Mouse (Mus musculus) skeletal muscle tissue, postnatal 0 days (tissue): Measurements from ENCODE around the gene Fastk. TPM values are rescaled to one million over a fixed set of nuclear protein-coding genes. Genes with fewer than 3 reads are reported as not detected.

Experiments
- polyA plus RNA-seq: library from polyadenylated mRNA; unstranded; fragments of >200 nt; fragmentation: Nextera tagmentation; extraction: Ambion mirVana; gene quantifications from 2 replicates; pipeline ENCODE4 v1.2.1, GENCODE M21; 2015

Gene Fastk
- polyA plus RNA-seq, result 149 and 150 TPM in 2 replicates

DNA sequence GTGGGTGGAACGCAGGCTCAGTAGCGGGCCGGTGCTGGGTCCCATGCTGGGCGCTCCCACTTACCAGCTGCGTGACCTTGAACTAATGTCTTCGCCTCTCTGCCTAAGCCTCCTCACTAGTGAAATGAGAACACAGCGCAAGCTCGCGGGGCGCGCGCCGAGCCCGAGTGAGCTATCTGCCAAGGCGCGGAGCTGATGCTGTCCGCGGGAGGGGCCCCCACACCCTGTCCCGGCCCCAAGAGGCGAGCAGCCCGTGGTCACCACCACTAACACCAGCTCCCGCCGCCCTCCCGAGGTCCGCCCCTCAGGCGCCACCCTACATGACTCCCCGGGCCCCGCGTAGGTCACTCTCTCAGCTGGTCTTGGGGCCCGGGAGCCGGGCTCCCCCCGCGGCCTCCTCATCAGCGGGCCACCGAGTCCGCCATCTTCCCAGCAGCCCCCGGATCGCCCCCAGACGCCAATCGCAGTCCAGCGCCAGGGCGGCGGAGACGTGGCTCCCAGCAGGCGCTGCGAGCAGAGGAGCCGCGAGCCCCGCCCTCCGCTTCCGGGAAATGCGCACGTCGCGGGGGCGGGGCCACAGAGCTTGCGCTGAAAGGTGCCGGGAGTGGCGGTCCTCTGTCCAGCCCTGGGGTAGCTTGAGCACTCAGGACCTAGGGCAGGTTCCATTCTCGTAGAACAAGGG is at the start of gene Fastk:
Gene Fastk, minus strand, starts transcription at position 542 of the 682 bp plus-strand sequence.

DNA sequence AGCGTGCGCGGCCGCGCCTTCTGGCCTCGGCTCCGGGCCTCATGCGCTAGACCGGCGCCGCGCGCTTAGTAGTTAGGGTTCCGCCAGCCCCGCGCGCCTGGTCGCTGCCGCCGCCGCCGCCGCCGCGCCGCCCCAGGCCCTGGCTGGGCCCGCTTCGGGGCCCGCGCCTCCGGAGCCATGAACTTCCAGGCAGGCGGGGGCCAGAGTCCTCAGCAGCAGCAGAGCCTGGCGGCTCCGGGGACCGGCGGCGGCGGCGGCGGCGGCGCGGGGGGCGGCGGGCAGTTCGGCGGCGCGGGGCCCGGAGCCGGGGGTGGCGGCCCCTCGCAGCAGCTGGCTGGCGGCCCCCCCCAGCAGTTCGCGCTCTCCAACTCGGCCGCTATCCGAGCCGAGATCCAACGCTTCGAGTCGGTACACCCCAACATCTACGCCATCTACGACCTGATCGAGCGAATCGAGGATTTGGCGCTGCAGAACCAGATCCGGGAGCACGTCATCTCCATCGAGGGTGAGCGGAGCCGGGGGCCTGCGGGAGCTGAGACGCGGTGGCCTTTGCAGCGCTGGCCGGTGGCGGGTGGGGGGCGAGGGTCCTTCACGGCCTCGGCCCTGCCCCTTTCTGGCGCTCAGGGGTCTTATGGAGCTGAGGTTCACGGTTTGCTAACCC is 7.1 kb upstream of the Fastk start, which contains the start of gene Agap3:
Gene Agap3, plus strand, starts transcription at position 148 of the 661 bp plus-strand sequence.

DNA sequence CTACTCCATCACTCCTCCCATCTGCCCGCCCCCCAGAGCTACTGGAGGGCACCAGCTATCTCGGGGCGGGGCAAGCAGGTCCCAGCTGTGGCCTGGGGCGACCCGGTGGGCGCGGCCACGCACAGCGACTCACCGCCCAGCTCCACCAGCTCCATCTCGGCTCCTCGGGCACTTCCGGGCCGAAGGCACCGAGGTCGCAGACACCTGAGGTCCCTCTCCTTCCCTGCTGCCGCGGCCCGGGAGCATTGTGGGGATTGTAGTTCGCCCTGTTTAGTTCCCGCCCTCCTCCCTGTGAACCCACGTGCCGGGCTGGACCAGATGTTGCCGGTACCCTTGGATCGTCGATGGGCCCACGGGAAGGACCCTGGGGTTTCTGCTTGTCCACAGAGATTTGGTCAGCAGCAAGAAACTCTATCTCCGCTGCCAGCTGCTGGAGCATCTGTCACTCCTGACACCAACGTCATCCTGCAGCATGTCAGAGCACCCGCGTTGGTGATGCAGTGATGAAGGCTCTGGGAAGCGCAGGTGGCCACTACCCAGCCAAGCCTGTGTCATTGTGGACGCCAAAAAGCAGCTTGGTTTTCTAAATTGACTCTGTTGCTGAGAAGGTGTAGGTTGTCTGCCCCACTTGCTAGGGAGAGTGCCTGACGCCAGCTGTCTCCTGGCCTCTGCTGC is 2.7 kb upstream of the Fastk start, which contains the start of gene Tmub1:
Gene Tmub1, minus strand, starts transcription at position 231 of the 675 bp plus-strand sequence.

DNA sequence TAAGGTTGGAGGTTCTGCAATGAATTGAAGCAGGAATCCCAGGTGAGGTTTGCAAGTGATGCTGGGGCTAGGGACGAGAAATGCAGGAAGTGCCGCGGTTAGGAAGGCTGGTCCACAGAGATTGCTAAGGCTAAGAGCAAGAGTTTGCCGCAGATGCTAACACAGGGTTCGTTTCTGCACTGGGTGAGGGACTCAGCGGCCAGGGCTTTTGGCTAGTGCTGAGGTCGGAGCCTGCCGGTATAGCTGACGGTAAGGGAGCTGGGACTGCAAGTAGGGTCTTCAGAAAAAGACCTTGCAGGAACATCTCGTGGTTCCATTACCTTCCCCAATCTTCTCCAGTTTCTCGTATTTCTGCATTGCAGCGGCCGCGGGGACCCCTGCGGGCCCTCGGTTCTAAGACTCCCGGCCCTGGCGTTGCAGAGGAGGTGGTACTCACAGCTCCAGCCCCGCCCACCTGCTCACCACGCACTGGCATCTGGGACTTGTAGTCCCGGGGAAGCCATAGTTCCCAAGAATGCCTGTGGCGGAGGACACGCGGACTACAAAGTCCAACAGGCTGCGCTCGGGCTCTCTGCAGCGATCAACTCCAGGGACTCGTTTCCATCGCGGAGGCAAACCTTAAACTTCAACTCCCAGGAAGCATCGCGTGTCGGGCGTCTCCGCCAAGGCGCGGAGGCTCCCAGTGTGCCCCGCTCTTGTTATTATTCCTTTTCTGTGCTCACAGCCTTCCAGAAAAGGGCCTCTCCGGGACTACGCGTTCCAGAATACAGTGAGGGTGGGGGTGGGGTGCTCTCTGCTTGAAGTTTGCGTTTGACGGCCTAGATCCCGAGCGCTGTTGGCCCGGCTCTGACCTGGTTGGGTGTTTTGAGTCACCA is 21.7 kb downstream of the Fastk start, which contains the start of the genes Cdk5 and Slc4a2:
Gene Cdk5, minus strand, starts transcription at position 402 of the 875 bp plus-strand sequence.
Gene Slc4a2, plus strand, starts transcription at position 709 of the 875 bp plus-strand sequence.

DNA sequence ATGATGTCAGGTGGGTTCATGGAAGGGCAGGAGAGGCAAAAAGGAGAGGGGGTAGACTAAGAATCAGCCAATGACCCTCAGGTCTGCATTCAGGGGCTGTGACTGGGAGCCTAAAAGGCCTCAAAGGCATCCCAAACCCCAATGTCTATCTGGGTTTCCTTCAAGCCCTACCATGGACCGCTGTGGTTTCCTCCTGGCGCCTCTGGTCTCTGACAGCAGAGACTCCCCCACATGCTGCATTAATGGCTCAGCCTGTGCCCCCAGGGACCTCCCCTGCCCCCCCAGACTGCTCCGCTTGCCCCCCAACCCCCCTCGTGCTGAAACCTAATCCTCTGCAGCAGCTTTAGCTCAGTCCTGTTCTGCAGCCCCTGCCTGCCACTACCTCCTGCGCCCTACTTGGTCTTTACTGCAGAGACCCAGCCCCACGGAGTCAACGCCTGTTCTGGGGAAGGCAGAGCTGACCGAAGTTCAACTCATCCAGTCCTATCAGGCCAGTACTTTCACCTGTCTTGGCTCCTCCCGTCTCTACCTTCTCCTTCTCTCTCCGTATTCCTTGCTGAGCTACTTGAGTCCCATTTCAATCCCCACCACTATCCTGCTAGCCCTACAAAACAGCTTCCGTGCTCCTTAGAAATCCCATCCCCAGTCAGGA is 31.9 kb downstream of the Fastk start, which contains the start of gene Asic3:
Gene Asic3, plus strand, starts transcription at position 351 of the 652 bp plus-strand sequence.

DNA sequence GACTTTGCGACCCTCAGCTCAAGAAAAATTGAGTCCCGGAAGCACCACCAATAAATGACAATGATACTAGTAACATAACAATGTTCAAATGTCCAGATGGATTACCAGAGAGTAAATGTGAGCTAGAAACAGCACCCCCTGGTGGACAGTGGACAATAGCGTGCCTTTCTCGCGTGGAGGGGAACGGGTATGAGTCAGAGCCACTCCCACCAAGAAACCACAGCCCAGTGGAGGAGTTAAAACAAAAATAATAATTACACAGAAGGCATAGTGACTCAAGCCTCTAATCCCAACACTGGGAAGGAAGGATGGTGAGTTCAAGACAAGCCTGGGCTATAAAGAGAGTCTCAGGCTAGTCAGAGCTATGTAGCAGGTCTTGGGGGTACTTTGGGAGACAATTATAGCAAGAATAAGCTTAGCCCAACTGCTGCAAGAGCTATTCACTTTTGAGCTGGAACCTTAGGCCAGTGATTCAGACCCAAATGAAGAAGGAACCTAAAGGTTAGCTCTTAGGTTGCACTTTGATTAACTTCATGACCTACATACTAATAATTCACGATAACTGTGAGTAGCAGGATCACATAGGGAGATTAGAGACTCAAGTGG is 51.6 kb downstream of the Fastk start, which contains the start of gene Abcb8:
Gene Abcb8, plus strand, starts transcription at position 272 of the 606 bp plus-strand sequence.

DNA sequence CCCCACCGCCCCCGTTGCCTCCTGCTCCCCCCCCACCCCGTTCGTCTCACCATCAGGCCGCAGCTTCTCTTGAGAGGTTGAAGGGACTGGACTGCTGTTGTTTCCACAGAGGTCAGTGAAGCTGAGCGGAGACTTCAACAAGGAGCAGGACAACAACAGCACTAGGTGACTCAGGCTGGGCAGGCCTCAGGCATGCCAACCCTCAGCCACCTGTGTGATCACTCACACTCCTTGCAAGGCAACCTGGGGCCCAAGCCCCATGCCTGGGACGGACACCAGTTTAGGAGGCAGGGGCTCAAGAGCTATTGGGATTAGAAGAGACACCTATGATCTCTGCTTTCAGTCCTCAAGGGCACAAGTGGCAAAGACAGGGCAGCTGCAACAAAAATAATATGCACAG is 53.2 kb downstream of the Fastk start, which contains the start of gene Atg9b:
Gene Atg9b, minus strand, starts transcription at position 280 of the 400 bp plus-strand sequence.

Other genes starting within 250 kb of the Fastk start
- 8.1 and 9.1 TPM in 2 replicates for gene Kcnh2, start 93.7 kb downstream of the Fastk start, polyA plus RNA-seq
- 5.7 and 7.6 TPM in 2 replicates for gene Nos3, start 80.5 kb downstream of the Fastk start, polyA plus RNA-seq
- 0.95 and 1.6 TPM in 2 replicates for gene Atg9b, start 53.1 kb downstream of the Fastk start, polyA plus RNA-seq
- 38.2 and 38.4 TPM in 2 replicates for gene Abcb8, start 51.6 kb downstream of the Fastk start, polyA plus RNA-seq
- gene Asic3, start 31.9 kb downstream of the Fastk start, polyA plus RNA-seq, result 0.17 and 0.22 TPM in 2 replicates
- 25.7 and 28.3 TPM in 2 replicates for gene Cdk5, start 21.8 kb downstream of the Fastk start, polyA plus RNA-seq
- gene Slc4a2, start 21.4 kb downstream of the Fastk start, polyA plus RNA-seq, result 13.1 and 15.1 TPM in 2 replicates
- 12.3 and 12.7 TPM in 2 replicates for gene Tmub1, start 2.6 kb upstream of the Fastk start, polyA plus RNA-seq
- 25.8 and 29.3 TPM in 2 replicates for gene Agap3, start 6.9 kb upstream of the Fastk start, polyA plus RNA-seq
- not detected in 2 replicates for gene Gbx1, start 81.9 kb upstream of the Fastk start, polyA plus RNA-seq
- gene Asb10, start 95.7 kb upstream of the Fastk start, polyA plus RNA-seq, result 14.7 and 14.9 TPM in 2 replicates
- gene 4931409K22Rik, start 111.5 kb upstream of the Fastk start, polyA plus RNA-seq, result 0.04 TPM in 1 of 2 replicates, not detected in the other
- gene Abcf2, start 132.2 kb upstream of the Fastk start, polyA plus RNA-seq, result 53.7 and 54.0 TPM in 2 replicates
- gene Chpf2, start 141.5 kb upstream of the Fastk start, polyA plus RNA-seq, result 18.3 and 20.0 TPM in 2 replicates
- 56.4 and 71.2 TPM in 2 replicates for gene Smarcd3, start 179.1 kb upstream of the Fastk start, polyA plus RNA-seq
- gene Nub1, start 240.2 kb upstream of the Fastk start, polyA plus RNA-seq, result 22.5 and 22.8 TPM in 2 replicates